Mouse (Mus musculus): ENCODE data around the gene Lrig2.
"Not testable (repeated sequence)": the region's sequence is repeated elsewhere in the genome, so short reads cannot be mapped to it uniquely, and the experiment has no call there.

Gene Lrig2

GRCm38 (mm10) chr3:104427354-104427753 is 84.4 kb downstream of the Lrig2 start:
- not testable (repeated sequence) for DNase-seq

GRCm38 (mm10) chr3:104424346-104424745 is 87.4 kb downstream of the Lrig2 start:
- DNase-seq = no peak

- DNase-seq = no peak
Observed at GRCm38 (mm10) chr3:104420929-104421328, 90.8 kb downstream of the Lrig2 start.

GRCm38 (mm10) chr3:104419990-104420389 is 91.7 kb downstream of the Lrig2 start:
- DNase-seq = no peak

GRCm38 (mm10) chr3:104416806-104417205 is 94.9 kb downstream of the Lrig2 start:
- DNase-seq = no peak

- DNase-seq = no peak
Observed at GRCm38 (mm10) chr3:104412482-104412881, 99.2 kb downstream of the Lrig2 start.

GRCm38 (mm10) chr3:104407506-104407905 is 104.2 kb downstream of the Lrig2 start:
- no peak for DNase-seq

- no peak for DNase-seq
Observed at GRCm38 (mm10) chr3:104403582-104403981, 108.1 kb downstream of the Lrig2 start.

GRCm38 (mm10) chr3:104401176-104401575 is 110.5 kb downstream of the Lrig2 start:
- no peak for DNase-seq

GRCm38 (mm10) chr3:104400126-104400525 is 111.6 kb downstream of the Lrig2 start:
- no peak for DNase-seq

- no peak for DNase-seq
Observed at GRCm38 (mm10) chr3:104399296-104400045, 112.2 kb downstream of the Lrig2 start.

- no peak for DNase-seq
Observed at GRCm38 (mm10) chr3:104397316-104397715, 114.4 kb downstream of the Lrig2 start.

- DNase-seq = no peak
Observed at GRCm38 (mm10) chr3:104396736-104397081, 115.0 kb downstream of the Lrig2 start.

GRCm38 (mm10) chr3:104396067-104396735 is 115.5 kb downstream of the Lrig2 start:
- DNase-seq = no peak

GRCm38 (mm10) chr3:104390072-104390471 is 121.6 kb downstream of the Lrig2 start:
- no peak for DNase-seq

- no peak for DNase-seq
Observed at GRCm38 (mm10) chr3:104389449-104389848, 122.3 kb downstream of the Lrig2 start.

- DNase-seq = no peak
Observed at GRCm38 (mm10) chr3:104385587-104385986, 126.1 kb downstream of the Lrig2 start.

GRCm38 (mm10) chr3:104383681-104384341 is 127.9 kb downstream of the Lrig2 start:
- DNase-seq = no peak

- DNase-seq = no peak
Observed at GRCm38 (mm10) chr3:104378228-104378627, 133.5 kb downstream of the Lrig2 start.

- no peak for DNase-seq
Observed at GRCm38 (mm10) chr3:104373907-104374306, 137.8 kb downstream of the Lrig2 start.

- no peak for DNase-seq
Observed at GRCm38 (mm10) chr3:104372374-104372773, 139.3 kb downstream of the Lrig2 start.

- no peak for DNase-seq
Observed at GRCm38 (mm10) chr3:104367912-104368311, 143.8 kb downstream of the Lrig2 start.

GRCm38 (mm10) chr3:104361814-104362213 is 149.9 kb downstream of the Lrig2 start:
- no peak for DNase-seq

GRCm38 (mm10) chr3:104360325-104360724 is 151.4 kb downstream of the Lrig2 start:
- DNase-seq = no peak
